Mouse (Mus musculus) gastrocnemius, postnatal 10 days (tissue): ENCODE data around the gene Gm49387. TPM values are rescaled to one million over a fixed set of nuclear protein-coding genes. Genes with fewer than 3 reads are reported as not detected.
A peak's percentile ranks its signal among the peaks of the same experiment; 100 is the strongest.

Experiments
- DNase-seq: peaks from one replicate; pipeline ENCODE4 v3.0.0; 2021; ENCODE audit warnings: mixed read lengths
- long read RNA-seq, 2 experiments: library from polyadenylated mRNA; stranded (forward); transcript quantifications; one replicate each; pipeline ENCODE4 v2.0.0; 2021
- total RNA-seq, 2 experiments: library from RNA; stranded (reverse); gene quantifications; 2 replicates each; pipeline ENCODE4 v1.2.3; 2021

The Gm49387 gene
- under 1 TPM in 1 of 2 experiments, not detected in 1; 0.56 TPM for total RNA-seq
- long read RNA-seq, experiment 1, partial matches to known transcripts: 0 of 1 reads
- long read RNA-seq, experiment 1, other reads (novel, unspliced or antisense): 1 of 1 reads
- long read RNA-seq, experiment 2: 0 reads

DNA sequence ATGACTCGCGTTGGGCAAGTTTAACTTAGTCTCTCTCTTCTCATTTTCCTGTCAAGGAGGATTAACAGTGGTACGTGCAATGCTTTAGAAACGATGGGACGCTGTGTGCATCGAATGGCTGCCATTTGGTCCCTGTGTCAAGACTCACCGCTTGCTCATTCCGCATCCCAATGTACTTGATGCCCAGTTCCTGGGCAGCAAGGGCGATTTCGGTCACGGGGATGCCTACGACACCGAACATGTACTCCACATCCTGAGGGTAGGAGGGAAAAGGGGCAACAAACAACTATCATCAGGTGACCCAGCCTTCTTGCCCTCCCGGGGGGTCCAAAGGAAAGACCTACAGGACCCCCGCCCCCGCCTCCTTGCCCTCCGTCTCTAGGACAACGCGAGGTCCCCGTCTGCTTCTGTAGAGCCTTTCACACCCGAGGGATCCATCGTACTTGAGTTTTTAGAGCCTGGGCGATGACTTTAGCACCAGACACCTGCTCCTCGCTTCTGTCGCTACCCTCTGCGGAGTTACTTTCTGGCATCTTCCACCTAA, at the start of gene Gm49387:
TSS of gene Gm49387 (minus strand) at position 533 of the 544 bp plus-strand sequence.
- DNase-seq: peak; percentile 30

DNA sequence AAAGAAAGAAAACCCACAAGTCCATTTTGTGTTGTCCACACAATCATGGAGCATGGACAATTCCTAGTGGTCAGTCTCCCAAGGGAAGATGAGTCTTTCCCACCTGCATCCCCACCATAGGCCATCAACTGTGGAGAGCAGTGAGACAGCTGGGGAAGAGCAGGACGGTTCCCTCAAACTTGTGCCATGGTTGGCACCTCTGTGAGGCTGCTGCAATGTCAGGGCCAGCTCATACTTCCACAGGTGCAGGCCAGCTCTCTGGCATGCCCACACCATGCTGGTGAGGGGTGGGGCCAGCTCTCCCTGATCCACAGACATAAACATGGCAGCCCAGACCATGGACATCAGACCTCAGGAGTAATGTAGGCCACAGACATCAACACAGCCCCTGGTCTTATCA, 45.6 kb upstream of the Gm49387 start:
- DNase-seq: no peak

GRCm38 (mm10) chr14:31685680-31686079, 45.0 kb upstream of the Gm49387 start:
- no peak for DNase-seq

- DNase-seq: no peak
These were observed 43.8 kb upstream of the Gm49387 start for GRCm38 (mm10) chr14:31684343-31685040.

DNA sequence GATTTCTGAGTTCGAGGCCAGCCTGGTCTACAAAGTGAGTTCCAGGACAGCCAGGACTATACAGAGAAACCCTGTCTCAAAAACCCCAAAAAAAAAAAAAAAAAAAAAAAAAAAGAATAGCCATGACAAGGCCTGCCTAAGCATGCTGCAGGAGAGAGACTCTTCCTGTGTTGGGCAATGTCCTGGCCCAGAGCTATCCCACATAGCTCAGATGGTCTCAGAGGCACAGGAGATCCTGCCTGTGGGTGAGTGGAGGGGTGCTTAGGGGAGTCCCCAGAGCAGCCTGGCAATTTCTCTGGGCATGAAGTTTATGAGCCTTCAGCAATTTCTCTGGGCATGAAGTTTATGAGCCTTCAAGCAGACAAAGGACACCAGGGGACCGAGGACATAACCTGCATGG, 42.9 kb upstream of the Gm49387 start:
- DNase-seq: no peak

- DNase-seq: no peak
These were observed 41.4 kb upstream of the Gm49387 start for GRCm38 (mm10) chr14:31681931-31682555.

DNA sequence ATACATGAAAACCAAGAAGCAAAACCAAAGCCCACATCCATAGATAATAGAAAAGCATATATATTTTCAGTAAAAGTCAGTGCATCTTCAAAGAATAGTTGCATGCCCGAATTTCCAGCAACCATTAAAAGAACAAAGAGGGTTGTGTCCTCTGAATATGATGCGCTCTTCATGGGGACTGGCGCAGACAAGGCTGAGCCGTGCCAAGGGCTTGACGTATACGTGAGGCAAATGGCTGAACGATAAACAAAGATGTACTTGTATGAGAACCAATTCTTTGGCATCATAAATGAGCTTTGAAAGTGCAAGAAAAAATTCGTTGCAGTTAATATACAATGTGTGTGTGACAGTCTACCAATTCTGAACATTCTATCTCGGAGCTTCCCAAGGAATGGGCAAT, 40.6 kb upstream of the Gm49387 start:
- no peak for DNase-seq

GRCm38 (mm10) chr14:31680656-31681055, 40.0 kb upstream of the Gm49387 start:
- DNase-seq: no peak

- DNase-seq: no peak
These were observed 31.1 kb upstream of the Gm49387 start for GRCm38 (mm10) chr14:31671635-31672320.

DNA sequence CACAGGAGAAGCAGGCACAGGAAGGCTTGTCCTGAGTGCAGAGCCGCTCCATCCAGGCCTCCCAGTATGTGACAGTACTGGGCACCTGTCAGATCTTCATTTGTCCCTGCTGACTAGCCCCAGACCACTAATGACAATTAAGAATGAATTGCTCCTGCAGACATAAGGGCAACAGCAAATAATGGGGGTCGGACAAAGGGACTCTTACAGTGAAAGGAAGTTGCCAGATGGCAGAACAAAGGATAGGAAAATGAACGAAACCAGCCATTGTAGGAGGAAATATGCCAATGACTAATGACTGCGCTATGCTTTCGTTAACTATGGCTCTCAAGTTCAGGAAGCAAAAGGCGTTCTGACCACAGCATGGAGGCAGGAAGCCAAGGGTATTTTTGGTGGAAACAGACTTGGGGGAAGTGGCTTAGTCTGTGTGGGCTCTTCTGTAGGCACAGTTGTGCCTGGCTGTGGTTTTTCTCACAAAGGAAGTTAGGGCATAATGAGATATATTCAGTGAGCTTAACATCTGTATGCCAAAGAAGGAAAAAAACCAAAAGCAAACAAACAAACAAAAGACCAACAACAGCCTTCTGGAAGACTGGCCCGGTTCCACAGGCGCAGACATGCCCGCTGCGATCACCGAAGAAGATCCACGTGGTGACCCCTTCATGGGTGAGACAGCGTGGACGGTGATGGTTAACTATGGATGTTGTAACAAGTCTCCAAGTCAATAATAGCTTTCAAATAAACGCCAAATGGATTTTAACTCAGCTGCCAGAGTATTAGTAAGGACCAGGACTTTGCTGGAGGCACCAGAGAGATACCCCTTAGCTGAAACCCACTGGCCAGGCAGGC, 29.2 kb upstream of the Gm49387 start:
- DNase-seq: no peak

GRCm38 (mm10) chr14:31669161-31669611, 28.5 kb upstream of the Gm49387 start:
- peak; percentile 75 for DNase-seq

DNA sequence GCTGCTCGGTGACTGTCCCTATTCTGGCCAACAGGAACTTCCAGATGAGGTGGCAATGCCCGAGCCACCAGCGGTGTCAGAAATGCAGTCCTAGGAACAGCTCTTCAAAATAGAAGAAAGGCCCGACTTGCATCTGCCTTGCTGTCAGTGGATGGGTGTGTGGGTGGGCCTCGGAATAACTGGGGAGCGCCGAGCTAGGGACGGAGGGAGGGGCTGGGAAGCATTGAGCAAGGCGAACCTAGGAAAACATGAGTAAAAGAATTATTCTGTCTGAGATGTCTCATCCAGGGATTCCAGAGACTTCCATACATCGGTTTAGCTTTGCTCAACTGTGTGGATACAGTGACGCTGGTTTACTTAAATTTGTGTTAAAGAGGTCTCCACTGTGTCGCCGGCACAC, 27.6 kb upstream of the Gm49387 start:
- no peak for DNase-seq

DNA sequence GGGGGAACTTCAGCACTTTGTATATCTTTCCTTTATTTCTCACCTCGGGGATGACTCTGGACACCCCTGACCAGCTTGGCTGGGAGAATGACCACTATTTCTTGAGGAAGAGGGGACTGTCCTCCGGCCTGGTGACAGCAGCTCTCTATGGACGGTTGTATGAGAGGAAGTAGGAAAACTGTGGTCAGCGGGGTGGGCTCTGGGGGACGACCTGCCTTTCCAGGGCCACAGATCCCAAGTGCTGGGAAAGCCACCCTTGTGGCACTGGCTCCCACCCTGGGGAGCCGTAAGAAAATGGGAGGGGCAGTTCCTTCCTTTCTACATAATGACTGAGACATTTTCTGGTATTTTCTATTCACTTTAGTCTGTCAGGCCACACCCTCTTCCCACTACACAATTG, 27.1 kb upstream of the Gm49387 start:
- no peak for DNase-seq

GRCm38 (mm10) chr14:31666931-31667705, 26.4 kb upstream of the Gm49387 start:
- DNase-seq: no peak

DNA sequence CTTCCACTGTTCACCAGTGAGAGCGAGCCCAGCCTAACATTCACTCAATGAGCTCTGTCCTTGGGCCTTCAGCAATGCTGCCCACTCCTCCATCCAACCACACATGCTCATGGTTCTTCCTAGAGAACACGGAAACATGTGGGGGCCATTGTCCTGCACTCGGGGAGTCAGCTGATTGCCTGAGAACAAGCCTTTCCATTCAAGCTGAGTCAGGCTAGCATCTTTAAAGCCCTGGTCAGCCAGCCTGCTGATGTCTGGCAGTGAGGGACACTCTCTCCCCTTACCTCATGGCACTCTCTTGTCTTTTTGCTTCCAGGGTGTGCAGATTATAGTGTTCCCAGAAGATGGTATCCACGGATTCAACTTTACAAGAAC, 24.9 kb upstream of the Gm49387 start:
- no peak for DNase-seq

DNA sequence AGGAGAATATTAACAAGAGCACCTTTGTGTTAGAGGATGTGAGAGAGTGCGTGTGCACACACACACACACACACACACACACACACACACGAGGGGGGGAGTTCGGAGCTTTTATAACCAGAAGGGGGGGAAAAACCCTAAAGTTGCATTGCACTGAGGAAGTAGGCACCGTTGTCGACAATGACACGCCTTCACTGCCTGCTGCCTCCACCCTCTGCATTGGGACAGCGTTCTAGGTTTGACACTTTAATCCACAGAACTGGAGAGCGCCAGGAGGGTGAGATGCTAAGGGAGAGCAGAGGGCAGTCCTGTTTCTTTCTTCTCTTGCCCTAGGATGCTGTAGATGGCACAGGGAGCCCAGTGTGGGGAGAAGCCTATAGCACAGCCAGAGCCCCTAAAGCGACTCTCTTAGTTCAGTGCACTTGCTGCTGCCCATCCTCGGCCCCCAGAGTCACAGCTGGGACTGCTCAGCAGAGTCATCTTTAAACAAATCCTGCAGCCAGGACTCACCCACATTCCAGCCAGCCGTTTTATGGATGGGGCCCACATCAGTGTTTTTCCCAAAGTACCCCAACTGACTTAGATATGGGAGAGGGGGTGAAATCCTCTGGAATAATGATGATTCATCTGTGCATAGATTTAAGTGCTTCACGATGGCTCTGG, 24.4 kb upstream of the Gm49387 start:
- DNase-seq: no peak

DNA sequence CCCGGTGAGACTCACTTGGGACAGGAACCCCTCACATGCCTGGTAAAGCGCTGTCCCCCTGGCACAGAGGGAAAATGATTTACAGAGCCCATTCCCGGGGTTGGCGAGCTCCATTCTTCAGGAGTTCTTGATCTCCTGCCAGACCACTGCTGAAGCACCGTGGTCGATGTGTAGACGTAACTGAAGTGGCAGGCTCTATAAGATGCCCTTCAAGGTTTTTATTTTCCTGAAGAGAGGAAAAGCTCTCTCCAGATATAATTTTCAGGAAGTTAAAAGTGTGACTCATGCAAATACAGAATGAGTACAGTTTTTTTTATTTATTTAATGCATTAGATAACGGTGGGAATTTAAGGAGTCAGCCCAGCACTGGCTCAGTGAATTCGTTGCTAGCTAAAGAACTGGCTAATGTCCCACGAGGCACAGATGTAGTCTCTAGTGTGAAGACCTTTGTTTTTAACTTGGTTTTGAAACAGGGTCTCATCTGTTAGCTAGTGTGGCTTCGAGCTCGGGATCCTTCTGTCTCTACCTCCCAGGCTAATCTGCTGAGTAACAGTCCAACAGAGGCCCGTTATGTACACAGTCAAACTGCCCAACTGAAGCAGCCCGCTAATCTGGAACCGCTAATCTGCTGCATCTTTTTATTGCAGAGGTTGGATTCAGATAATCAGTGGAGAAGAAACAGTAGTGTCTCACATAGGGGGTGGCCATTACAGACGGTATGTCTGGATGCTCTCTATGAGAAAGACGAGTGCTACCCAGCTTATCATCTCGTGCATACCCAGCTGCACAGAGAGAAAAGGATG, 23.6 kb upstream of the Gm49387 start:
- no peak for DNase-seq

- no peak for DNase-seq
These were observed 22.9 kb upstream of the Gm49387 start for GRCm38 (mm10) chr14:31663376-31664099.
